Mouse (Mus musculus) spleen, adult 2 months (tissue): ENCODE results near the gene Etv4.

Experiments
- CTCF ChIP-seq: fragments of 200-500 bp; IDR thresholded peaks from 2 replicates; pipeline ENCODE4 v1.5.1; 2011; ENCODE audit warnings: mild to moderate bottlenecking, inconsistent platforms; ENCODE audit not compliant: insufficient read depth, insufficient read length, insufficient replicate concordance; ENCODE audit errors: extremely low read depth
- POLR2A ChIP-seq: fragments of 200-500 bp; IDR thresholded peaks from 2 replicates; pipeline ENCODE4 v1.6.1; 2011; ENCODE audit warnings: low read depth, low read length, inconsistent platforms

DNA sequence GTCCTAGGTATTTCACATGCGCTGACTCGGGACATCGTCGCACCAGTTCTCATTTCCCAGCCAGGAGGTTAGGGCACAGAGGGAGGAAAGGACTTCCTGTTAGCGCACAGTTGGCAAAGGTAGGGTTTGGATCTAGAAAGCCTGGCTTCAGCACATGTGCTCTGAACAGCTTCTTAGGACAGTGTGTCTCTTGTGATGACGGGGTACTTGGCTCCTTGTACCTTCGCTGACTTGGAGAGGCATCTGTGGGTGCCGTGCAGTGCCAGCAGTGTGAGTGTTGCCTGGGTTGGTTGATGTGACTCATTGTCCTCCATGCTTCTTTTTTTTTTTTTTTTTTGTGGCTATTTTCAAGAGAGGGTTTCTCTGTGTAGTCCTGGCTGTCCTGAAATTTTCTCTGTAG lies 28.6 kb downstream of the Etv4 start:
- TF ChIP-seq POLR2A (no peak), CTCF (no peak)
